Mouse (Mus musculus) embryonic stem cell, embryonic (primary cell): Measurements from ENCODE around the gene Ell.

Source experiments
- CTCF ChIA-PET, 4 experiments: fragments of 300-600 bp in 2 of 4; fragments of 350-600 bp in 2 of 4; sonication (Branson Sonifier 250); formaldehyde crosslinking; loops; one replicate each; lab custom pipeline; 2022; ENCODE audit warnings: inconsistent platforms in 2 of 4; lab: Charles Lee
- POLR2A ChIA-PET, 4 experiments: fragments of 300-600 bp in 2 of 4; fragments of 350-600 bp in 2 of 4; sonication (Branson Sonifier 250); formaldehyde crosslinking; loops; one replicate each; lab custom pipeline; 2022; ENCODE audit warnings: antibody characterized with exemption in 4 of 4, inconsistent platforms in 1 of 4; lab: Charles Lee

The Ell gene

GRCm38 (mm10) chr8:70600473-70601270, 61.4 kb downstream of the Ell start:
- ChIA-PET POLR2A (interaction anchor here (0.6 to 1.9 kb wide), 26 partner anchors 9 to 779 kb away, joined by 3 to 17 read pairs (median 3); partner anchors contain the start of genes Arrdc2 (in 1 of the 4), Fkbp8 (in 1 of the 4), Jund (in 1 of the 4) and Lpar2 (in 1 of the 4)), CTCF (interaction anchor here in 3 of 4 experiments (0.5 to 5.7 kb wide), 16 partner anchors 8 to 390 kb away, joined by 3 to 51 read pairs (median 3); partner anchors contain the start of genes Cers1 (in 1 of the 3) and Ssbp4 (in 1 of the 3))

DNA sequence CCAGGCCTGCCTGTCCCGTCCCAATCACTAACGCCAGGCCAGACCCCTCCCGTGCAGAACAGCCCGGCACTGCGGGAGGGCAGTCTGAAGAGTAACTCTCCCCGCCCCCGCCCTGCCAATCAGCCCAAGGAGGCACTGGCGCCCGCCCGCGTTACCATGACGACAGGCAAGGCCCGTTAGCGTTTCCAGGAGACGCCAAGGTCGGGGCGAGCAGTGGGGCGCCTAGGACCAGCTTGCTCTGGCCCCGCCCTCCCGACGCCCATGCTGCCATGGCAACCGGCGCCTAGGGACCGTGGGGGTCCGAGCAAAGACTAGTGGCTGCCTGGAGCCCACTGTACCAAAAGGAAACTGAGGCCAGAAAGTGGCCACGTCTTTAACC, 62.0 kb downstream of the Ell start:
- ChIA-PET CTCF (interaction anchor here in 3 of 4 experiments (0.5 to 1.3 kb wide), 14 partner anchors 8 to 391 kb away, joined by 3 to 8 read pairs (median 3); partner anchors contain the start of gene Cers1 (in 1 of the 3)), POLR2A (interaction anchor here in 3 of 4 experiments (0.6 to 1.9 kb wide), 25 partner anchors 9 to 567 kb away, joined by 3 to 14 read pairs (median 3); partner anchors contain the start of genes Arrdc2 (in 1 of the 3), Fkbp8 (in 1 of the 3), Jund (in 1 of the 3) and Lsm4 (in 1 of the 3))

- ChIA-PET POLR2A (interaction anchor here in 2 of 4 experiments (0.7 to 1.9 kb wide), 6 partner anchors 9 to 237 kb away, joined by 3 to 8 read pairs (median 4); partner anchors contain the start of genes Arrdc2 (in 1 of the 2), Ell (in 1 of the 2) and Rab3a (in 1 of the 2)), CTCF (interaction anchor here in 1 of 4 experiments (0.7 kb wide), 1 partner anchor 42 kb away, joined by 3 read pairs; no protein-coding TSS in a partner anchor)
Observed at GRCm38 (mm10) chr8:70602139-70602811, 63.0 kb downstream of the Ell start.

DNA sequence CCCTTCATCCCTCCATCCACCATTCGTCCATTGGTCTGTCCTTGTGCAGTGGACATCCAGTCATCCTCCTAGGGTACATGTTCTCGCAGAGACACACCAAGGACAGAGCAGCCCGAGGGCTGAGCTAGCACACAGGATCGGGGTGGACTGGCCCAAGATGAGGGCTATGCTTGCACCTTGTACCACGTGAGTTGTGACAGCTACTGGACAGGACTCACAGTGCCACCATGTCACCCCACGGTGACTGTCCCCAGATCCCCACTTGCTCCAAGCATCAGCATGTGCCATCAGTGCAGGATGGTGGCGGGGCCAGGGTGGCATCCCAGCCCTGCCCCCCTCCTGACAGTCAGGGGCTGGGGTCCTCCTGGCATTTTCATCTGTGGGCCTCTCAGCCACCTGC, 65.3 kb downstream of the Ell start:
- POLR2A ChIA-PET = interaction anchor here in 3 of 4 experiments (1.0 to 10.0 kb wide), 11 partner anchors 11 to 235 kb away, joined by 3 to 118 read pairs (median 4); partner anchors contain the start of genes Jund (in 2 of the 3), Arrdc2 (in 1 of the 3), Ell (in 1 of the 3) and Isyna1 (in 1 of the 3)
- CTCF ChIA-PET = no interaction called here

DNA sequence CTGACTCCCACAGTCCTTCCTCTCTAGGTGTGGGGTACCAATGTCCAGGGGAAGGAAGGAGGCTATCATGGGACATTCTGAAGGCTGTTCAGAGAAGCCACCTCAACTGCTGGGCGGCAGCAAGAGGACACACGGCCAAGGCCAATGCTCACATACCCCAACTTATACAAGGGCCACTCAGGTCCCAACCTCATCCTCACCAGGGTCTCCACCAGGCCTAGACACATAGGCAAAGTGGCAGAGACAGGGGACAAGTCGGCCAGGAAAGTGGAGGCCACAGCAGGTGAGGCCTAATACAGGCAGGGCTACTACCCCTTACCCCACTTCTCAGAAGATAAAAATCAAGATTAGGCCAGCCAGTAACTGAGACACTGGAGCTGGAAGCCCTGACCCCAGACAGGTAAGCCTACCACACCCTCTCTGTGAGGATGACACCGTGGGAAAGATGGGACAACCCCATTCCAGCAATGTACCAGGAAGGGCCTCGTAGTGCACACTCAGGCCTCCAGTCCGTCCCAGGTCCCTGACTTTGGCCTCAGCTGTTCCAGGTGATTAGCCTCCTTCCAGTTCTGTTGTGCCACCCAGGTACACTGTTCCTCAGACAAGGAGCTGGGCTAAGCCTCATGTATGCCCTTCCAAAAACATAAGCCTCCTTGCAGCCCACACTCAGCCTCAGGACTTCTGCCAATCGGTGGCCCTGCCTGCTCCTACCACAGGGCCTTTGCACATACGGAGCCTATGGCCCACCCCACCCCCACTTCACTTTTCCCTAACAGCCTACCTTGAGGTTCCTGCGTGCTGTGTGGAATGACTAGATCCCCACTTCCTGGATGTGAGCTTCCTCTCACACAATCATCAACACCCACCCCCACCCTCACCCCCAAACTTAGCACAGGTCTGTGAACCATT, 66.9 kb downstream of the Ell start:
- POLR2A ChIA-PET = interaction anchor here in 2 of 4 experiments (0.9 to 10.0 kb wide), 15 partner anchors 9 to 101 kb away, joined by 3 to 161 read pairs (median 5); partner anchors contain the start of genes Ell (in 1 of the 2), Jund (in 1 of the 2), Lrrc25 (in 1 of the 2) and Lsm4 (in 1 of the 2)

GRCm38 (mm10) chr8:70606780-70607602, 67.7 kb downstream of the Ell start:
- ChIA-PET CTCF (interaction anchor here in 3 of 4 experiments (1.0 to 5.7 kb wide), 4 partner anchors 9 to 23 kb away, joined by 3 to 51 read pairs (median 21); no protein-coding TSS in a partner anchor), POLR2A (interaction anchor here in 3 of 4 experiments (0.5 to 10.0 kb wide), 30 partner anchors 8 to 255 kb away, joined by 3 to 161 read pairs (median 6); partner anchors contain the start of genes Ell (in 2 of the 3), Jund (in 2 of the 3), Pgpep1 (in 2 of the 3) and Arrdc2 (in 1 of the 3))

More for the DNA sequence above, 66.9 kb downstream of the Ell start:
- CTCF ChIA-PET = interaction anchor here in 1 of 4 experiments (4.1 to 5.7 kb wide), 2 partner anchors 9 to 24 kb away, joined by 38 to 51 read pairs; no protein-coding TSS in a partner anchor

- POLR2A ChIA-PET = interaction anchor here (0.5 to 10.0 kb wide), 30 partner anchors 10 to 255 kb away, joined by 3 to 161 read pairs (median 8); partner anchors contain the start of genes Ell (in 2 of the 4), Fkbp8 (in 2 of the 4), Jund (in 2 of the 4) and Lsm4 (in 2 of the 4)
Observed at GRCm38 (mm10) chr8:70607603-70607897, 68.3 kb downstream of the Ell start.

GRCm38 (mm10) chr8:70607898-70608748, 68.9 kb downstream of the Ell start:
- ChIA-PET CTCF (interaction anchor here in 3 of 4 experiments (0.6 to 5.7 kb wide), 16 partner anchors 10 to 257 kb away, joined by 3 to 51 read pairs (median 4); partner anchors contain the start of genes Fkbp8 (in 1 of the 3), Kxd1 (in 1 of the 3) and Lsm4 (in 1 of the 3)), POLR2A (interaction anchor here (0.5 to 10.0 kb wide), 72 partner anchors 10 to 988 kb away, joined by 3 to 161 read pairs (median 6); partner anchors contain the start of genes Lsm4 (in 4 of the 4), Arrdc2 (in 3 of the 4), Fkbp8 (in 3 of the 4) and Jund (in 3 of the 4))

More at GRCm38 (mm10) chr8:70607603-70607897, 68.3 kb downstream of the Ell start:
- CTCF ChIA-PET = interaction anchor here in 3 of 4 experiments (1.0 to 5.7 kb wide), 6 partner anchors 9 to 65 kb away, joined by 3 to 51 read pairs (median 4); partner anchors contain the start of gene Lsm4 (in 1 of the 3)

DNA sequence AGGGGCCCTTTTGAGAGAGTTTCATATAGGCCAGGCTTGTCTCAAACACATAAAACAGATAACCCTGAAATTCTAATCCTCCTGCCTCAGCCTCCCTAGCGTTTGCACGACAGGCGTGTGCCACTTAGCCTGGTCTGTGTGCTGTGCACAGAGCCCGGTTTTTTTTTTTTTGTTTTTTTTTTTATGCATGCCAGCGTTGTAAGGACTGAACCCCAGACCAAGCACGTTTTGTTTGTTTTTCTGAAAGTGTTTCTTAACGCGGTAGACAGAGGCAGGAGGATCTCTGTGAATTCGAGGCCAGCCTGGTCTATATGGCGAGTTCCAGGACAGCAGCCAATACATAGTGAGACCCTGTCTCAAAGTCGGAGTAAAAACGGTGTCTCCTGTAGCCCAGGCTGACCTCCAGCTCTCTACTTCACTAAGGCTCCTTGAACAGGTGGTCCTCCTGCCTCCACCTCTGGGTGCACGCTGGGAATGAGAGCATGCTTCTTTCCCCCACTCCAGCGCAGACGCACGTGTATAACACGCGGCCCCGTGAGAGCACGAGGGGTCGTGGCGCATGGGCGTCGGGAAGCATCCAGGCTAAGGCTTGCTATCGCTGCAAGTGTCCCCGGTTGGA, 69.6 kb downstream of the Ell start, which contains the start of gene Ssbp4:
TSS of gene Ssbp4 (minus strand) at position 124 of the 619 bp plus-strand sequence.
- CTCF ChIA-PET = interaction anchor here (0.5 to 5.7 kb wide), 54 partner anchors 8 to 488 kb away, joined by 3 to 51 read pairs (median 4); partner anchors contain the start of genes Fkbp8 (in 2 of the 4), Kxd1 (in 2 of the 4), Arrdc2 (in 1 of the 4) and Ell (in 1 of the 4)
- POLR2A ChIA-PET = interaction anchor here (0.6 to 10.0 kb wide), 128 partner anchors 8 to 672 kb away, joined by 3 to 161 read pairs (median 5); partner anchors contain the start of genes Lsm4 (in 4 of the 4), Arrdc2 (in 3 of the 4), Ell (in 3 of the 4) and Fkbp8 (in 3 of the 4)

DNA sequence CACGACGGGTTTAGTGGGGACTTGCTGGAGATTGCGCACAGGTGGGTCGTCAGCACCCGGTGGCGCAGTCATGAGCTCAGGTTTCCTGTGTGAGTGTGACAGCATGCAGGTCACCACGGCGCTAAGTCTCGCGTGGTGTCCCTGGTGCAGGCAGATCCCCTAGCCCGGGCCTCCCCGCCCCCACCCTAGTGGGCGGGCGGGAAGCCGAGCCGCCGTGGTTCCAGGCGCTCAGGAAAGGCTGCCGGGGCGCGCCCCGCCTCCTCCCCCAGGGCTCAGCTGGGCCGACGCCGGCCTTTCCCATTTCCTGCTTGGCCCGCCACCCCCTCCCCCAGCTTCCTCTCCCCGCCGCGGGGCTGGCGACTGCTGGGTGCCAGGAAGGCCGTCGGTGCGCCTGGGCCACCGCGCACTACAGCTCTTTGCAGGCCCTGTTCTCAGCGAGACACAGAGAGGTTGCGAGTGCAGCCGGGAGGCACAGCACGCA, 70.2 kb downstream of the Ell start:
- ChIA-PET POLR2A (interaction anchor here (0.5 to 10.0 kb wide), 128 partner anchors 8 to 787 kb away, joined by 3 to 161 read pairs (median 5); partner anchors contain the start of genes Arrdc2 (in 3 of the 4), Ell (in 3 of the 4), Fkbp8 (in 3 of the 4) and Jund (in 3 of the 4)), CTCF (interaction anchor here (0.5 to 5.7 kb wide), 63 partner anchors 8 to 489 kb away, joined by 3 to 51 read pairs (median 4); partner anchors contain the start of genes Arrdc2 (in 2 of the 4), Fkbp8 (in 2 of the 4), Gm3336 (in 2 of the 4) and Kxd1 (in 2 of the 4))

- CTCF ChIA-PET = interaction anchor here (0.6 to 5.7 kb wide), 64 partner anchors 8 to 1598 kb away, joined by 3 to 51 read pairs (median 4); partner anchors contain the start of genes Arrdc2 (in 2 of the 4), Gm3336 (in 2 of the 4), Ell (in 1 of the 4) and Fkbp8 (in 1 of the 4)
- POLR2A ChIA-PET = interaction anchor here (0.5 to 10.0 kb wide), 139 partner anchors 8 to 1004 kb away, joined by 3 to 161 read pairs (median 5); partner anchors contain the start of genes Arrdc2 (in 3 of the 4), Ell (in 3 of the 4), Fkbp8 (in 3 of the 4) and Jund (in 3 of the 4)
Observed at GRCm38 (mm10) chr8:70609849-70610795, 70.9 kb downstream of the Ell start.
